Mouse (Mus musculus): Measurements from ENCODE around the gene Ripply3. TPM values are rescaled to one million over a fixed set of nuclear protein-coding genes. Genes with fewer than 3 reads are reported as not detected.
"Not testable (repeated sequence)": the region's sequence is repeated elsewhere in the genome, so short reads cannot be mapped to it uniquely, and the experiment has no call there.

Ripply3 gene
- total RNA-seq, 2 experiments from 2014 or later = not detected

GRCm38 (mm10) chr16:94315215-94315614 is 13.0 kb upstream of the Ripply3 start:
- DNase-seq = no peak

DNA sequence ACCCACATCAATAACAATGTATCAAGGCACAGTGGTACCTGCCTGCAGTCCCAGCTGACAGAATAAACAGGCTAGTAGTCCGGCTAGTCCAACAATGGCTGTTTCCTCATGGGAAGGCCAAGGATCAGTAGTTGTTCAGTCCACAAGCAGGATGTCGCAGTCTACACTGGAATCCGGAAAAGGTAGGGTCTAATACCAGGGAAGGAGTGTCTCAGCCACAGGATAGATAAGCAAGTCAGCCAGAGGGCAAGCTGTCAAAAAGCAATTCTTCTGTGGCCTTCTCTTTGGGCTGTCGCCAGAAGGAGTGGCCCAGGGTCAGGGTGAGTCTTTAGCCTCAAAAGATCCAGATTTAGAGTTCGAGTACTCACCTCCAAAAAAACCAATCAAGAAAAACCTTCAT is 10.5 kb upstream of the Ripply3 start:
- no peak for DNase-seq

GRCm38 (mm10) chr16:94320223-94320622 is 8.0 kb upstream of the Ripply3 start:
- DNase-seq = no peak

DNA sequence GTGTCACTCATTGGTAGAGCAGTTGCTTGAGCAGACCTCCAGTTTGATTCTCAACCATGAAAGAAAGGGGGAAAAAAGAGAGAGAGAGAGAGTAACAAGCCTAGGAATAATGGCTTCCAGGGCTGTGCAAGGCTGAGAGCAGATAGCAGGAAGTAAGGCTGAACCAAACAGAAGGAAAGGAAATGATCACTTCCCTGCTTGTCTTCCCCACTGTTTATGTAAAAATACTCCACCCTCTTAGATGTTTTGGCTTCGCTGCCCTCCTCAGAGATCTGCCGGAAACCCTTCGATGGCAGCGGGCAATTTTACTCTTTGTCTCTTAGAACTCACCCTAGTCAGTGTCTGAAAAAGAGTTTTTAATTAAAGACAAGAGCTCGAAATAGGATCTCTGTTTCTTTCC is 4.5 kb upstream of the Ripply3 start:
- no peak for DNase-seq

DNA sequence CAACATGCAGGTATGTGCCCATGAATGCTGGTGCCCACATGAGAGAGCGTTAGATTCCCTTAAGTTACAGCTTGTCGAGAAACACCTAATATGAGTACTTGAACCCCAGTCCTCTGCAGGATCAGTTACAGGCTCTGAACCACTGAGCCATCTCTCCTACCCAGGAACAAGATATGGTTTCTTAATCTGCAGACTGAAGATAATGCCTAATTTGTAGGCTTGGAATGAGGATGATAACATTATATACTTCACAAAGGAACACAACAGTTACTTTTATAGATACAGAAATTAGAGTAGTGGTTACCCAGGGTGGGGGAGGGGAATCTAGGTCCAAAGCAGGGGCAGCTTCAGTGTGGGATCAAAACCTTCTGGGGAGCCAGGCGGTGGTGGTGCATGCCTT is 2.2 kb upstream of the Ripply3 start:
- DNase-seq = no peak

DNA sequence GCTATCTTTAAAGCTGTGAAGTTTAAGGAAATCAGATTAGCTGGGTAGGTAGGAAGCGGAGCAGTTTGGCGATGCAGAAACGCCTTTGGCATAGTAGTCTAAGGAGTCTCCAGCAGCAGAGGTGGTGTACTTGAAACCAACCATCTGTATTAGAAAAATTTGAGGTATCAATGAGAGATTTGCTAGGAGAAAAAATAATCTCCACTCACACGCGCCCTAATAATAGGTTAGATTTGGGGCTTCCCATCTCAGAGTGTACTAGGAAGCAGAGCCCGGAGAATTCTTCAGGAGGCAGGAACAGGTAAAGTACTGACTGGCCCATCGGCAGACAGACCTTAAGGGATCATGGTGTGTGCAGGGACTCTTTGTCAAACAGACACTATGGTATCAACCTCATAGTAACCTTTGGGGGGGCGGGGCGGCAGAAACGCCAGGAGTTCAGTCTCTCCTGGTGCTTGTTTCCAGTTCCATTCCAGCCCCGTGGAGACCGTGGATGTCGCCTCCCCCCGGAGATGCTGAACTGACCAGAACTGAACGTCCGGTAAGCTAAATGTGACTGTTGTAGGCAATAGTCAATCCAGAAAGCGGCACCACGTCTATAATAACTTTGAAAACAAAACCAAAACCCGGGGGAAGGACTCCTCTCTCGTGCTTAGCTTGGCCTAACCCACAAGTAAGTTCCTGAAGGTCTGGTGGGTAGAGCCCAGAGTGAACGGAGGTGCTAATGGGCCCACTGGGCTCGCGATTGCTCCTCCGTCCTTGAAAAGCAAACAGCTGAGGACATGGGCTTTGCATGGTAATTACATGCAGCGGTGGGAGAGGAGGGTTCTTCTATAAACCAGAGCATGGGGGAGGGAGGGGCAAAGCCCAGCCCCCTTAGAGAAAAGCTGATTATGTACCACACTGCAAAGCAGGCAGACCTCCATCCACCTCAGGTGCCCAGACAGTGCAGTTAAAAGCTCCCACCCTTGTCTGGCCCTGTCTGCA is 954 bp downstream of the Ripply3 start:
- no peak for DNase-seq

GRCm38 (mm10) chr16:94330429-94330828 is 2.2 kb downstream of the Ripply3 start:
- DNase-seq = no peak

- DNase-seq = no peak
Observed at GRCm38 (mm10) chr16:94331233-94331885, 3.1 kb downstream of the Ripply3 start.

- DNase-seq = peak in 1 of 2 experiments; percentile 56
Observed at GRCm38 (mm10) chr16:94331886-94332252, 3.6 kb downstream of the Ripply3 start.

DNA sequence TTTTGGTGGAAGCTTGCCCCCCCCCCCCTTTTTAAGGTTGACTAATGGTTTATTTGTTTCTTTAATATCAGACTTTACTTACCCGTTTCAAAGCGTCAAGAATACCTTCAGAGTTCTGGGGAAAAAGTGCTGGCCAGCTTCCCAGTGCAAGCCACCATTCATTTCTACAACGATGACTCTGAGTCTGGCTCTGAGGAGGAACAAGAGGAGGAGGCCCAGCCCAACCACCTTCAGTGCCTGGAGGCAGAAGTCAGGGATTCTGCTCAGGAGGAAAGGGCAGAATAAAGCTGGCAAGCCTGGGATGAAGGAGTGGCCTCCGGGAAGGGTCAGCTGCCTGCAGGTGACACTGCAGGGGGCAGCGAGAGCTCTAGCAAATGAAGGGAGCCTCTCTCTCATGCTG is 7.4 kb downstream of the Ripply3 start:
- DNase-seq = no peak

DNA sequence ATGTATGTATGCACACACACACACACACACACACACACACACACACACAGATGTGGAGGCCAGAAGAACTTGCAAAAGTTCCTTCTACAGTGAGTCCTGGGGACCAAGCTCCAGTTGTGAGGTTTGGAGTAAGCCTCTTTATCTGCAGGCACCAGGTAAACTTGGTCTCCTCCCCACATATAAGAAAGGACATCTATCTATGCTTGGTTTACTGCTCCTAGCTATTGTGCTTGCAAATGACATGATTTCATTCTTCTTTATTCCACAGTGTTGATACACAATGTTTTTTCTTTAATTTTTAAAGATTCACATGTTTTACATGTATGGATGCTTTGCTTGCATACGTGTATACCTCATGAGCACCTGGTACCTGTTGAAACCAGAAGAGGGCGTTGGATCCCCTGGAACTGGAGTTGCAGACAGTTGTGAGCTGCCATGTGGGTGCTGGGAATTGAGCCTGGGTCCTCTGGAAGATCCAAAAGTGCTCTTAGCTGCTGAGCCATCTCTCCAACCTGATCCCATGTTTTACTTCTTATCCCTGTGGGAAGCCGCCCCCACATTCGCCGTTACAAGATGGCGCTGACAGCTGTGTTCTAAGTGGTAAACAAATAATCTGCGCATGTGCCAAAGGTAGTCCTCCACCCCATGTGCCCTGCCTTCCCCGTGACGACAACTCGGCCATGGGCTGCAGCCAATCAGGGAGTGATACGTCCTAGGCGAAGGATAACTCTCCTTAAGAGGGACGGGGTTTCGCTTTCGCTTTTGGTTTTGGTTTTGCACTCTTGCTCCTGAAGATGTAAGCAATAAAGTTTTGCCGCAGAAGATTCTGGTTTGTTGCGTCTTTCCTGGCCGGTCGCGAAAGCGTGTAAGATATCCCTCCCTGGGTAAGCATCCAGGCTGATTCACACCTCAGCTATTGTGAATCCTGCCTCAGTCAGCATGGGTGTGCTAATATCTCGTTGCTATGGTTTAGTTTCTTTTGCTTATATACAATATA is 11.2 kb downstream of the Ripply3 start:
- not testable (repeated sequence) for DNase-seq

DNA sequence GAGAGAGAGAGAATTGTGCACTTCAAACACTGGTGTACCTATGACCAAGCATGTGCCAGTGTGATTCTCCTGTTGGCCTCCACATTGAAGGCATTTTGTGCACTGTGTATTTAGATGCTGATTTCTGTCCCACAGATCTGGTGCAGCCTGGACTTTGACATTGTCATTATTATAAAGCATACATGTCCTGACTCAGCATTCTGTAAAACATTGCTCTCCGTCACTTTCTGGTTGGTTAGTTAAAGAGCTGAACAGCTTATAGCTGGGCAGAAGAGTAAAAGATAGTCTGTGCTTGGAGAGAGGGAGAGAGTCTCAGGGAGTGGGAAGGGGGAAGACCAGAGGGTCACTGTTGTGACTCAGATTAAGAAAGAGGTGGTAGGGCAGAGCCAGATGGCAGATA is 17.5 kb downstream of the Ripply3 start:
- no peak for DNase-seq

DNA sequence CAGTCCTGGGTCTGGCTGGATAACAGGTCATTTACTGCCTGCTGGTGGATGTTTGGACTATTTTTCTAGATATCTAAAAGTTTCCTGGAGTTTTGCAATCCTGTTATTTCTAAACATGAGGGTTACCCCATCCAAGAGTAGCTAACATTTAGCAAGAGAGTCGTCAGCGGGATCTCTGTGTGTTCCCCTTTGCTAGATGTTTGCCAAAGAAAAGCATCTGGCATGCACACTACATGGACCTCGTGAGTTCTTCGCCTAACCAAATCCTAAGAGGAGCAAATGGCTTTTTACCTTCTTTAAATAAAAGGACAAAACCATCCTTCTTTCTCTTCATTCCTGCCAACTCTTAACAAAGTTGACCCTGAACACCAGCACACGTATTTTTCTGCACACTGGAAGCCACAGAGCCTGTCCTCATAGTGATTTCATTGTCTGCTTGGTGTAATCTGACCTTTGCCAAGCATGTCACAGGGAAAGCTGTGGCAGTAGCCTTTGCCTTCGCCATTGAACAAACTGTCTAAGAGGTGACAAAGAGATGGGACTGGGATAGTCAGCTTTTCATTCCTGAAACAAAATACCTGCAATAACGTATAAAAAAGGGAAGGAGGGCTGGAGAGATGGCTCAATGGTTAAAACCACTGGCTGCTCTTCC is 19.0 kb downstream of the Ripply3 start:
- DNase-seq = no peak

GRCm38 (mm10) chr16:94348779-94349178 is 20.6 kb downstream of the Ripply3 start:
- no peak for DNase-seq

DNA sequence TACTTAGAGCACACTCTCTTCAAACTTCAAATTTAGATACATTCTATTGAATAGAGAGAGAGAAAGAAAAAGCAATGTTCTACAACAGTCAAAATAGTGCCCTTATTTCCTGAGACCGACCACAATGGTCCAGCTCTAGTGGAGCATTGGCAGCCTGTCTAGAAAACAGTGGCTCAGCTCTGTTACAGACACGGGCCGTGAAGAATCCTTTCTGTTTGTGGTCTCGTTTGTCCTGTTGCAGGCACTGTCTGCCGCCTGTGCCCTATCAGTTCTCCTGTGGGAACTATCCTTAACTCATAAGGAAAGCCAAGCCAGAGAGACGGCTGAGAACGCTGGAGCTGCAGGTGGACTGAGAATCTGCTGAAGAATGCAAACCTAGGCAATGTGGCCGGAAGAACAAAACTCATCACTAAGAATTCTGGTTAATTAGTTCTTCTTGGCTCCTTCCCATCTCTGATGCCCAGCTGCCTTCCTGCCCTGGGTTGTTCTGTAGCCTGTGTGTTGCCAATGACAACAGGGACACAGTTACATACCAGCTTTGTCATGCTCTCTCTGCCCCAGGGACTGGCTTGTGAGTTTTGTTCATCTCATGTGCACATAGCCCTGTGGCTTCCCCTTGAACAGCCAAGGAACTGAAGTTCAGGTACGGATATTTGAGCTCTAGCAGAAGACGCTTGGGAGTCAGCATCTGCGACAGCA is 21.5 kb downstream of the Ripply3 start:
- no peak for DNase-seq

- no peak for DNase-seq
Observed at GRCm38 (mm10) chr16:94350287-94350677, 22.1 kb downstream of the Ripply3 start.

GRCm38 (mm10) chr16:94354450-94354849 is 26.2 kb downstream of the Ripply3 start:
- DNase-seq = peak in 1 of 2 experiments; percentile 36

DNA sequence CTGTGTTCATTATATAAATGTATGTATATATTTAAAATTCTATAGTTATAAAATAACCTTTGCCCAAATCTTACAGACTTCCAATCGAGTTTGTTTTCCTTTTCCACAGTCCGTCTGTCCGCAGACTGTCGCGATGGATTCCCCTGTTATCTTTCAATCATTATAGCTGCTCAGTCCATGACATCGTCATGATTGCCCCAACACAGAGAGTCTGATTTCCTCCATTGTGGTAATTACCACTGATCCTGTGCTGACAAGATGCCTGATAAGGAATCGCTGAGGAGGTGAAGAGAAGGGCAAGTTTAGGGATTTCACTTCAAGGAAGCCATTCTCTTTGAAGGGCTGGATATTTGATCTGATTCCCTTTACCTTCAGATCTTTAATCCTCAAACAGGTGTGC is 27.8 kb downstream of the Ripply3 start:
- DNase-seq = no peak

GRCm38 (mm10) chr16:94356776-94357494 is 28.7 kb downstream of the Ripply3 start:
- no peak for DNase-seq

GRCm38 (mm10) chr16:94358091-94358490 is 29.9 kb downstream of the Ripply3 start:
- DNase-seq = no peak
